Comparison of ENCODE assay signal across 15 mouse cellular contexts in genomic region chr2:116988953-116989674, GRCm38 (mm10).
DNase-seq lines count a peak whose midpoint lies in the region; ATAC-seq and TF ChIP-seq lines count a peak whose summit lies in the region.
"Had no signal": no experiment of that assay in that cellular context is flagged by ENCODE, and none has a peak within 500 bp of the region (broad histone marks: within the 10 kb centered on the region; RNA-seq: fewer than 3 reads in every experiment).

No protein-coding gene starts in this region.

- 78% methylated on average over 8 of the region's 8 CpGs for WGBS in heart, adult 2 months
- WGBS in forebrain, embryonic 13.5 days, result 93% methylated on average over 8 of the region's 8 CpGs

- intact Hi-C loops in heart, adult 2 months (cut with DNase I), result no loop called here
- intact Hi-C loops in left cerebral cortex, postnatal 14 days (cut with DNase I), result no loop called here

- H3K79me2 ChIP-seq in heart, adult 2 months (replicated peaks; ENCODE audit: control insufficient read depth, insufficient read depth, low read length), result no peaks in the 10 kb centered on the region

- no peak for TF ChIP-seq CTCF in heart, adult 2 months (IDR thresholded peaks at IDR 0.05)
- TF ChIP-seq CTCF in bone marrow macrophage, adult 2 months (IDR thresholded peaks at IDR 0.05; ENCODE audit: low read depth, low read length), result no peak

- peak; percentile 92 for ATAC-seq in megakaryocyte, adult 5-6 weeks (ENCODE audit: poor library complexity, severe bottlenecking)
- no peak for ATAC-seq in forebrain, embryonic 13.5 days
- ATAC-seq: midbrain, embryonic 15.5 days had no signal

- no peak overlapping the region for H3K27ac ChIP-seq in heart, adult 2 months
- peak overlapping the region; percentile 99 for H3K27ac ChIP-seq in bone marrow macrophage, adult 2 months (ENCODE audit: insufficient read depth, low read depth, low read length)
- no peak overlapping the region for H3K27ac ChIP-seq in forebrain, embryonic 13.5 days
- H3K27ac ChIP-seq: hindbrain, embryonic 14.5 days; midbrain, embryonic 15.5 days had no signal

- H3K9me3 ChIP-seq in forebrain, embryonic 13.5 days (replicated peaks), result no peaks in the 10 kb centered on the region
- H3K9me3 ChIP-seq: midbrain, embryonic 15.5 days had no signal

- H3K4me2 ChIP-seq in forebrain, embryonic 13.5 days, result no peak overlapping the region
- H3K4me2 ChIP-seq: hindbrain, embryonic 14.5 days; midbrain, embryonic 15.5 days had no signal

- no peak for TF ChIP-seq POLR2A in heart, adult 2 months (IDR thresholded peaks at IDR 0.05; ENCODE audit: insufficient read depth, low read depth, low read length)
- no peak for TF ChIP-seq POLR2A in bone marrow macrophage, adult 2 months (IDR thresholded peaks at IDR 0.05; ENCODE audit: borderline replicate concordance, low read depth, low read length)

- TF ChIP-seq EP300 in heart, adult 2 months (IDR thresholded peaks at IDR 0.05; ENCODE audit: insufficient read depth, low read depth, low read length), result no peak

- H3K27me3 ChIP-seq in heart, adult 2 months (ENCODE audit: control insufficient read depth, insufficient read depth, low read length), result no peaks in the 10 kb centered on the region
- H3K27me3 ChIP-seq in forebrain, embryonic 13.5 days, result no peaks in the 10 kb centered on the region
- H3K27me3 ChIP-seq: midbrain, embryonic 15.5 days had no signal

- H3K9ac ChIP-seq in heart, adult 2 months (ENCODE audit: low read depth, low read length), result no peak overlapping the region
- H3K9ac ChIP-seq in forebrain, embryonic 13.5 days, result no peak overlapping the region
- H3K9ac ChIP-seq: hindbrain, embryonic 14.5 days; midbrain, embryonic 15.5 days had no signal

- peaks cover 6% of the 10 kb centered on the region for H3K4me1 ChIP-seq in heart, adult 2 months (ENCODE audit: control insufficient read depth, insufficient read depth, low read length)
- H3K4me1 ChIP-seq in bone marrow macrophage, adult 2 months (ENCODE audit: control insufficient read depth, insufficient read depth, low read length), result peaks cover 55% of the 10 kb centered on the region
- no peaks in the 10 kb centered on the region for H3K4me1 ChIP-seq in forebrain, embryonic 13.5 days
- H3K4me1 ChIP-seq: midbrain, embryonic 15.5 days had no signal

- DNase-seq in heart, adult 2 months, result peak; percentile 32 to 54
- DNase-seq in heart, postnatal 4 days, result no peak
- DNase-seq in 416B (ENCODE audit: low read depth), result peak; percentile 97
- DNase-seq in left cerebral cortex, postnatal 14 days (ENCODE audit: low spot score in 2 of 2), result no peak
- no peak for DNase-seq in spleen, postnatal 10 days (ENCODE audit: low spot score in 2 of 2)
- DNase-seq: adrenal gland, postnatal 10 days; cerebellum, adult 11-12 months; embryo, embryonic 11 days; kidney, adult 9 months; thymus, postnatal 14 days had no signal

- H3K36me3 ChIP-seq in heart, adult 2 months (ENCODE audit: control insufficient read depth, insufficient read depth, low read length), result peaks cover 9% of the 10 kb centered on the region
- H3K36me3 ChIP-seq in forebrain, embryonic 13.5 days (ENCODE audit: poor library complexity, severe bottlenecking), result no peaks in the 10 kb centered on the region
- H3K36me3 ChIP-seq: midbrain, embryonic 15.5 days had no signal

- no peak overlapping the region for H3K4me3 ChIP-seq in heart, adult 2 months
- H3K4me3 ChIP-seq in bone marrow macrophage, adult 2 months (ENCODE audit: insufficient read depth, low read length), result peak overlapping the region; percentile 42
- H3K4me3 ChIP-seq in forebrain, embryonic 13.5 days, result no peak overlapping the region
- H3K4me3 ChIP-seq: midbrain, embryonic 15.5 days had no signal

Comparison
In these comparisons a context has a peak if more than half of its experiments do, and no peak if none do; other contexts are left out.
1. DNase-seq: peak in heart, adult 2 months (2 of 2) and 416B (single experiment); none in heart, postnatal 4 days (single experiment), left cerebral cortex, postnatal 14 days (0 of 2) and spleen, postnatal 10 days (0 of 2).